Mouse (Mus musculus): ENCODE measurements around the gene Churc1. TPM values are rescaled to one million over a fixed set of nuclear protein-coding genes. Genes with fewer than 3 reads are reported as not detected.

Gene Churc1
- polyA plus RNA-seq, 1 experiment from 2014 or later = 78.9 TPM

DNA sequence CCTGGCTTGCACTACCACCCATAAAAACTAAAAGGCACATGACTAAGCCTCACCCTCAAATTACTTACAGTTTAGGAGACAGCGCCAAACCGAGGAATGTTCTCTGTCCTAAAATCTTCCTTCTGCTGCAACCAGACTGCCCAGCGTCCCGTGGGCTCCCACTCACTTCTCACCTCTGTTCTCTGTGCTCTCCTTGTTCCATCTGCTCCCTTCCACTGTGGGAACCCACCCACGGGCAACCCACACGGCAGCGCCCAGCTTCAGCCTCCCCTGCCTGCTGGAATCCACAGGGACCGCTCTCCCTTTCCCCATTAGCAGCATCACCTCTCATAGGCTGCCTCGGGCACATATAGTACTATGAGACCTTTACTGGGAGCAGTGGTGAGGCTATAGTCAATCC lies 53.6 kb downstream of the Churc1 start:
- no peak overlapping the region for H3K4me3 ChIP-seq
- no peak for ATAC-seq (ENCODE audit: insufficient number of reproducible peaks, insufficient read depth, low FRiP score, low TSS enrichment)
- 0 out of 2 replicates have a peak overlapping the region, but pooled peaks have one; percentile 2 for H3K27ac ChIP-seq
- no peaks in the 10 kb centered on the region for H3K36me3 ChIP-seq
- no peaks in the 10 kb centered on the region for H3K9me3 ChIP-seq
- no peak overlapping the region for H3K4me2 ChIP-seq (replicated peaks)
- peaks cover 29% of the 10 kb centered on the region for H3K4me1 ChIP-seq
- peaks cover 34% of the 10 kb centered on the region for H3K27me3 ChIP-seq
- WGBS = 84% methylated on average over 9 of the region's 9 CpGs
- no peak overlapping the region for H3K9ac ChIP-seq

DNA sequence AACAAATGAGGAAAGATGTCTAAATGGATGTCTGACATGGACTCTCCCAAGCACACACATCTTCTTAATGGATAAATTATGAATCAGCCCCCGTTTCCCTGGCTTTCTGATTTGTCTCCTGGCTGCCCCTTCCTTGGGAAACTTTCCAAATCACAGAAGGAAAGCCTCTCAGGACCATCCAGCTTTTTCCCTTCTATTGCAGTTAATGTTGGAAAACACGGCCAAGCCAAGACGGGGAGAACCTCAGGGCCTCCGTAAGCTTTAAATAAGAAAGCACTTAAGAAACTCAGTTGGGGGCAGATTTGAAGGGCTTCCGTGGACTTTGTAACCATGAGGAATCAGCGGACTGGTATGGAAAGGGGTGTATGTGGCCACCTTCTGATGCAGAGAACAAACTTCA lies 54.5 kb downstream of the Churc1 start:
- Histone ChIP-seq H3K4me3 (no peak overlapping the region), H3K27ac (no peak overlapping the region), H3K9me3 (no peaks in the 10 kb centered on the region), H3K36me3 (no peaks in the 10 kb centered on the region), H3K4me2 (replicated peaks) (no peak overlapping the region), H3K4me1 (peaks cover 29% of the 10 kb centered on the region), H3K27me3 (peaks cover 34% of the 10 kb centered on the region), H3K9ac (no peak overlapping the region)
- no peak for ATAC-seq (ENCODE audit: insufficient number of reproducible peaks, insufficient read depth, low FRiP score, low TSS enrichment)
- WGBS = 70% methylated on average over 6 of the region's 6 CpGs

DNA sequence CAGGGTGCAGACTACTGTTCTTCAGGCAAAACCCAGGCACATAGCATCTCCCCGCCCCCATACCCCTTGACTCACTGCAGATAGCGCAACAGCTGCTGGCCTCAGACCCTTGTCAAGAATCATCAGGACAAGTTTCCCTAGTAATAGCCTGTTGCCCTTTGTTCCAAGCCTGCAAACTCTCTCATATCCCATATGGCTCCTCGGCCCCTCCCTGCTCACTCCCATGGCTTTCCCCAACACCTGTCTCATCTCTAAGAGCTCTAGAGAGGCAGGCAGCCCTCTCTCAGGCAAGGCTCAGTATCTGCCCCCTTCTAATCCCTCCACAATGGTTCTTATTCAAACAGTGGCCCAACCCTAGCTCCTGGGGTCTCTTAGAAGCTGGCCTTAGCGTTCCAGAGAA lies 55.3 kb downstream of the Churc1 start:
- Histone ChIP-seq H3K4me3 (no peak overlapping the region), H3K36me3 (no peaks in the 10 kb centered on the region), H3K9me3 (no peaks in the 10 kb centered on the region), H3K4me2 (replicated peaks) (peak overlapping the region; percentile 90), H3K9ac (no peak overlapping the region), H3K27me3 (peaks cover 38% of the 10 kb centered on the region), H3K27ac (no peak overlapping the region), H3K4me1 (peaks cover 29% of the 10 kb centered on the region)
- ATAC-seq (ENCODE audit: insufficient number of reproducible peaks, insufficient read depth, low FRiP score, low TSS enrichment) = no peak
- 42% methylated on average over 4 of the region's 4 CpGs for WGBS

DNA sequence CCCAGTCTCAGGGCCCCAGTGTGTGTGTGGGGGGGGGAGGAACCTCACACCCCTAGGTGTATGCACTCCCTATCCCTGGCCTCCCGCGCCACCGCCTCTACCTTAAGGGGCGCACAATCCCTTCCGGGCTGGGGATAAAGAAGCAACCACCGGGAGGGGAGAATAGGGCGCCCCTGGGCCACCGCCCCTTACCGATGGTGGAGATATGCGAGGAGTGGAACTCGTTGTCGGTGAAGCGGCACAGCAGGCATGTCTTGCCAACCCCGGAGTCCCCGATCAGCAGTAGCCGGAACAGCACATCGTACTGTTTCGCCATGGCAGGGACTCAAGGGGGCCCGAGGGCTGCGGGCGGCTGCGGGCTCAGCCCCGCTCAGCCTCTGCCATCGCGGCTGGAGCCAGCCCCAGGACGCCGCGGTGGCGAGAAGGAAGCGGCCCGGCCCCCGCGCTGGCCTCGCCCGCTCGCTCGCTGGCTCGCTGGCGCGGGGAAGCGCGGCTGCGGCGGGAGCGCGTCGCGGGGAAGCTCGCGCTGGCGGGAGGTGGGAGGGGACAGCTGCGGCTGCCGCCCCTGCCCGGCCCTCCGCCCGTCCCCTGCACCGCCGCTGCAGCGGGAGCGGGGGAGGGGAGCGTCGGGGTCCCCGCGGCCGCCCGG lies 56.8 kb downstream of the Churc1 start:
- under 1% methylated on average over 39 of the region's 66 CpGs for whole genome bisulfite sequencing
- Histone ChIP-seq H3K4me1 (peaks cover 28% of the 10 kb centered on the region; the same call in 1 of the 2 replicates), H3K27ac (0 out of 2 replicates have a peak overlapping the region, but pooled peaks have one; percentile 17), H3K27me3 (peaks cover 38% of the 10 kb centered on the region), H3K9me3 (no peaks in the 10 kb centered on the region), H3K9ac (peak overlapping the region; percentile 82), H3K4me3 (peak overlapping the region; percentile 70), H3K36me3 (no peaks in the 10 kb centered on the region), H3K4me2 (replicated peaks) (peak overlapping the region; percentile 90)
- ATAC-seq (ENCODE audit: insufficient number of reproducible peaks, insufficient read depth, low FRiP score, low TSS enrichment) = peak; percentile 42

DNA sequence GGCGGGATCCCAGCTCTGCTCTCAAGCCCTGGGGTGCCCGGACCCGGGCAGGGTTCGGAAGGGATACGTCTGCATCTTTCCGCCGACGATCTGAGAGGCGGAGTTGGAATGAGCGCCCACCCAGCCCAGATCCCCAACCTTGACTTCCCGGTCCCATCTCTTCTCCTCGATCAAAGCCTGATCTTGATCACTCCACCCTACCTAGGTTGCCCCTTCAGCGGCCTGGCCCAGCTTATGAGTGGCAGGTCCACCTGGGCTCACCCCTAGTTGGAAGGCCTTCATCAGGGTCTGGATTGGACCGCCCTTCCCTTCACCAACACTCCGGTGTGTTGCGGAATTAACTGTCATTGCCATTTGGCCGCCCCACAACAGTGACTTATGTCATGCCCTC lies 57.3 kb downstream of the Churc1 start, which contains the start of gene Rab15:
Gene Rab15, minus strand, starts transcription at position 258 of the 391 bp plus-strand sequence.
- no peaks in the 10 kb centered on the region for H3K36me3 ChIP-seq
- H3K9me3 ChIP-seq = no peaks in the 10 kb centered on the region
- peaks cover 23% of the 10 kb centered on the region; the same call in 1 of the 2 replicates for H3K4me1 ChIP-seq
- H3K4me2 ChIP-seq (replicated peaks) = peak within 1 kb of the TSS; percentile 90
- peak within 1 kb of the TSS; percentile 82 for H3K9ac ChIP-seq
- peaks cover 38% of the 10 kb centered on the region for H3K27me3 ChIP-seq
- 2% methylated on average over 14 of the region's 17 CpGs for WGBS
- 0 out of 2 replicates have a peak within 1 kb of the TSS, but pooled peaks have one; percentile 17 for H3K27ac ChIP-seq
- ATAC-seq (ENCODE audit: insufficient number of reproducible peaks, insufficient read depth, low FRiP score, low TSS enrichment) = 0 out of 2 replicates have a peak, but pooled peaks have one; percentile 8
- peak within 1 kb of the TSS; percentile 70 for H3K4me3 ChIP-seq

DNA sequence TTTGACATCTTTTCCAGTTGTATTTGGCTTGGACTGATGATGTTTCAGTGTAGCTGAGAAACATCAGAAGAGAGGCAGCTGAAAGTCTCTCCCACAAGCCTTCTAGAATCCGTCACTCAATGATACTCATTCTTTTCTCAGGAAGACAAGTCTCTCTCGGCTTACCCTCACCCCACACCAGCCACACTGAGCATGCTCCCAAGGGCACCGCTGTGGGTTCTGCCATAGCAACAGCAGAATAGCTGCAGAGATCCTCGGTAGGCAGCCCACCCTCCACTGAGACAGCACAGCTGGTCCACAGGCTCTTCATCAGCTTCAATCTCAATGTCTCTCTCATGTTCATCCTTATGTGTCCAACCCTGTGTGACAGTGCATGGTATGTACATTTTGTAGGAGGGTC lies 59.9 kb downstream of the Churc1 start:
- Histone ChIP-seq H3K27me3 (peaks cover 24% of the 10 kb centered on the region), H3K9me3 (no peaks in the 10 kb centered on the region), H3K27ac (no peak overlapping the region), H3K4me2 (replicated peaks) (no peak overlapping the region), H3K36me3 (no peaks in the 10 kb centered on the region), H3K4me3 (no peak overlapping the region), H3K4me1 (peaks cover 16% of the 10 kb centered on the region; the same call in 1 of the 2 replicates), H3K9ac (no peak overlapping the region)
- no peak for ATAC-seq (ENCODE audit: insufficient number of reproducible peaks, insufficient read depth, low FRiP score, low TSS enrichment)
- WGBS = 64% methylated on average over 4 of the region's 4 CpGs

DNA sequence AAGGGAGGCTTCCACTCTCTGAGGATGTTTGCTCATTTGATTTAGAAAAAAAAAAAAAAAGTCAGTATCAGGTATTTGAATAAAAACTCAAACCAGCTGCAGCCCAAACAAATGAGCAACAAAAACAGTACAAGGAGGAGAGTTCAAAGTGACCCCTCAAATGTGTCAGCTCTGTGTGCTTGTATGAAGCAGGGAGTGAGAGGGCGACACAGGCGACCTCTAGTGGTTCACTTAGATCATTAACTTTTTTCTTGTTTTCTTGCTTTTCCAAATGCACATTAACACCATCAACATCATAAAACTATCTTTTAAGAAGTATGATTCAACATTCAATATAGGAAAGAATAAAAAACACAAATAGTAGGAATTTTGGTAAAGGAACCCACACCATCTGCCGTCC lies 67.4 kb downstream of the Churc1 start:
- no peak overlapping the region for H3K27ac ChIP-seq
- no peak overlapping the region for H3K9ac ChIP-seq
- no peaks in the 10 kb centered on the region for H3K9me3 ChIP-seq
- no peak overlapping the region for H3K4me3 ChIP-seq
- no peak for ATAC-seq (ENCODE audit: insufficient number of reproducible peaks, insufficient read depth, low FRiP score, low TSS enrichment)
- H3K36me3 ChIP-seq = no peaks in the 10 kb centered on the region
- H3K4me1 ChIP-seq = no peaks in the 10 kb centered on the region
- no peaks in the 10 kb centered on the region for H3K27me3 ChIP-seq
- 8% methylated on average over 3 of the region's 3 CpGs for WGBS
- no peak overlapping the region for H3K4me2 ChIP-seq (replicated peaks)

Other genes starting within 250 kb of the Churc1 start
- gene Plekhg3, start 234.6 kb upstream of the Churc1 start, polyA plus RNA-seq (2016; fragmentation: Nextera tagmentation; extraction: Ambion mirVana) = 4.5 and 5.1 TPM in 2 replicates
- gene Sptb, start 55.0 kb upstream of the Churc1 start, polyA plus RNA-seq (2016; fragmentation: Nextera tagmentation; extraction: Ambion mirVana) = 1.6 and 1.8 TPM in 2 replicates
- 42.9 and 45.9 TPM in 2 replicates for gene Fntb, start 51 bp downstream of the Churc1 start, polyA plus RNA-seq (2016; fragmentation: Nextera tagmentation; extraction: Ambion mirVana)
- 1.1 and 2.0 TPM in 2 replicates for gene Gpx2, start 30.0 kb downstream of the Churc1 start, polyA plus RNA-seq (2016; fragmentation: Nextera tagmentation; extraction: Ambion mirVana)
- 25.5 and 26.6 TPM in 2 replicates for gene Rab15, start 57.4 kb downstream of the Churc1 start, polyA plus RNA-seq (2016; fragmentation: Nextera tagmentation; extraction: Ambion mirVana)
- gene Max, start 196.7 kb downstream of the Churc1 start, polyA plus RNA-seq (2016; fragmentation: Nextera tagmentation; extraction: Ambion mirVana) = 13.1 and 14.1 TPM in 2 replicates

Data from embryonic facial prominence, embryonic 12.5 days (tissue).